25 mouse cellular contexts compared by ENCODE assay signal in the genomic region with DNA sequence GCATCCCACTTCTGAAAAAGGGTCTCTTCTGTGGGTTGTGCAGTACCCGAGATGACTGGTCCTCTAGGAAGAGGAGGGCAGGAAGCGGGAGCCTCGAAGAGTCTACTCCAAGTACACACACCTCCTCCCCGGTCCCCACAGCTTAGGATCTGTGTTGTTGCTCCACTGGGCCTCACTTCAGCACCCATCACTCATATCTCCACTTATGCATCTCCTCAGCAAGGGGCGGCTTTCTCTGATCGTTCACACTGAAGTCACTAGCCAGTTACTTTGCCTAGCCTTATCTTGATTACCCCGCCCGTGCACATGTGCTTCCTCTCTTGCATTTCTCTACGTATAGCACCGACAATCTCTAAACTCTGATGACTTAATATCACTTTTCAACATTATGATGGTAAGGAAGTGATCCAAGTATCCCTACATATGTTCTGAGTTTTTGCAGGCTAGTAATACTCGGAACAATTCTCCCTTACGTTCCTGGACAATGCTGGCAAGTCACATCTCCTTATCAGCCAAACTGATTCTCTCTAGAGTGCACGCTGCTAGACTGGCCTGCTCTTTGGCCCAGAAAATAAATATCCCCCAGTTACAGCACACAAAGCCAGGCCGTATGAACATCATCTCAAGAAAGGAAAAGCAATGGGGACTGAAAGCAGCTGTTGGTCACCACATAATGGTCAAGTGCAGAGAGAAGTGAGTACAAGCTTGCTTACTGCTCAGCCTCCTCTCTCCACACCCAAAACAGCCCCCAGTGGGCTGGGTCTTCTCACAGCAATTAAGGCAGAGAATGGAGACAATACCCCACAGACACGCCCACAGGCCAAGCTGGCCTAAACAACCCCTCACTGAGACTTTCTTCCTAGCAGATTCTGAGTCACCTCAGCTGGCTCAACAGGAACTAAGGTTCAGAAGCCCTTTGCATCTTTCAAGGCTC. TPM values are rescaled to one million over a fixed set of nuclear protein-coding genes. Genes with fewer than 3 reads are reported as not detected.
A peak's percentile ranks its signal among the peaks of the same experiment; 100 is the strongest.
DNase-seq lines count a peak whose midpoint lies in the region; ATAC-seq and TF ChIP-seq lines count a peak whose summit lies in the region.
"Had no signal": no experiment of that assay in that cellular context is flagged by ENCODE, and none has a peak within 500 bp of the region (broad histone marks: within the 10 kb centered on the region; RNA-seq: fewer than 3 reads in every experiment).

No protein-coding gene starts in this region.

- no peak for ATAC-seq in heart, embryonic 15.5 days (replicated peaks; ENCODE audit: insufficient number of reproducible peaks, insufficient read depth, low FRiP score, low read depth)
- ATAC-seq in liver, embryonic 11.5 days (replicated peaks; ENCODE audit: low FRiP score) = peak; percentile 77
- no peak for ATAC-seq in liver, postnatal 0 days
- peak; percentile 47 for ATAC-seq in common myeloid progenitor, adult 5-6 weeks (replicated peaks; ENCODE audit: low read depth, poor library complexity, severe bottlenecking)
- ATAC-seq: forebrain, postnatal 0 days; inflammation-experienced regulatory T-cells, adult 6 months; midbrain, embryonic 16.5 days had no signal

- no peak for TF ChIP-seq EP300 in liver, postnatal 0 days (IDR thresholded peaks at IDR 0.05; ENCODE audit: low read depth)

- no peak overlapping the region for H3K4me3 ChIP-seq in heart, embryonic 15.5 days
- no peak overlapping the region for H3K4me3 ChIP-seq in liver, embryonic 11.5 days (ENCODE audit: low read depth, low read length)
- H3K4me3 ChIP-seq in liver, postnatal 0 days (ENCODE audit: low read depth, low read length) = no peak overlapping the region
- H3K4me3 ChIP-seq: erythroblast, embryonic 14.5 days; heart, embryonic 13.5 days had no signal

- peaks cover 9% of the 10 kb centered on the region for H3K4me1 ChIP-seq in heart, embryonic 15.5 days (replicated peaks)
- 0 out of 2 replicates have a peak, but pooled peaks cover 3% of the 10 kb centered on the region for H3K4me1 ChIP-seq in liver, embryonic 11.5 days (replicated peaks; ENCODE audit: control insufficient read depth, insufficient read depth, low read length)
- no peaks in the 10 kb centered on the region for H3K4me1 ChIP-seq in liver, postnatal 0 days (ENCODE audit: insufficient read depth)

- no peak for DNase-seq in heart, adult 9 months (ENCODE audit: low spot score in 2 of 2)
- no peak for DNase-seq in liver, embryonic 11.5 days (ENCODE audit: low spot score)
- DNase-seq in liver, postnatal 0 days = no peak
- peak; percentile 74 for DNase-seq in ES-CJ7 (ENCODE audit: low read depth, low spot score)
- no peak for DNase-seq in embryo, embryonic 10.5 days (ENCODE audit: low spot score)
- DNase-seq in right cerebral cortex, postnatal 10 days (ENCODE audit: low spot score in 2 of 2) = no peak
- DNase-seq: adrenal gland, postnatal 25 days; B cell, adult 2 months; cerebellum, adult 9-10 months; embryo, embryonic 11 days; forebrain, postnatal 0 days; left cerebral cortex, postnatal 4 days; lung, postnatal 4 days; right cerebral cortex, postnatal 4 days; thymus, adult 2 months had no signal

- H3K36me3 ChIP-seq in heart, embryonic 15.5 days = no peaks in the 10 kb centered on the region
- no peaks in the 10 kb centered on the region for H3K36me3 ChIP-seq in liver, embryonic 11.5 days (ENCODE audit: control insufficient read depth, insufficient read depth, low read length)
- no peaks in the 10 kb centered on the region for H3K36me3 ChIP-seq in liver, postnatal 0 days (replicated peaks; ENCODE audit: insufficient read depth, low read length)
- H3K36me3 ChIP-seq: heart, embryonic 13.5 days had no signal

- TF ChIP-seq CTCF in liver, postnatal 0 days (IDR thresholded peaks at IDR 0.05; ENCODE audit: low read depth) = no peak

- no peak overlapping the region for H3K9ac ChIP-seq in heart, embryonic 15.5 days
- no peak overlapping the region for H3K9ac ChIP-seq in liver, embryonic 11.5 days (ENCODE audit: low read depth, low read length)
- no peak overlapping the region for H3K9ac ChIP-seq in liver, postnatal 0 days (replicated peaks)
- H3K9ac ChIP-seq: forebrain, postnatal 0 days; heart, embryonic 13.5 days had no signal

- H3K27ac ChIP-seq in heart, embryonic 15.5 days = 0 out of 2 replicates have a peak overlapping the region, but pooled peaks have one; percentile 31
- H3K27ac ChIP-seq in liver, embryonic 11.5 days (ENCODE audit: low read depth, low read length) = no peak overlapping the region
- no peak overlapping the region for H3K27ac ChIP-seq in liver, postnatal 0 days (ENCODE audit: low read depth)
- H3K27ac ChIP-seq: heart, embryonic 13.5 days had no signal

- no peaks in the 10 kb centered on the region for H3K9me3 ChIP-seq in heart, embryonic 15.5 days (replicated peaks)
- no peaks in the 10 kb centered on the region for H3K9me3 ChIP-seq in liver, embryonic 11.5 days (ENCODE audit: control insufficient read depth, low read length)
- no peaks in the 10 kb centered on the region; the same call in 1 of the 2 replicates for H3K9me3 ChIP-seq in liver, postnatal 0 days (ENCODE audit: low read length)
- H3K9me3 ChIP-seq: heart, embryonic 13.5 days had no signal

- no peaks in the 10 kb centered on the region for H3K27me3 ChIP-seq in heart, embryonic 15.5 days
- H3K27me3 ChIP-seq in liver, embryonic 11.5 days (replicated peaks; ENCODE audit: control insufficient read depth, insufficient read depth, low read length) = no peaks in the 10 kb centered on the region
- H3K27me3 ChIP-seq in liver, postnatal 0 days (ENCODE audit: insufficient read depth, low read length) = no peaks in the 10 kb centered on the region
- H3K27me3 ChIP-seq: heart, embryonic 13.5 days had no signal

- WGBS in heart, embryonic 15.5 days = 39% methylated on average over 15 of the region's 15 CpGs
- WGBS in liver, embryonic 11.5 days = 55% methylated on average over 15 of the region's 15 CpGs
- WGBS in liver, postnatal 0 days (ENCODE audit: insufficient replicate concordance) = 48% methylated on average over 15 of the region's 15 CpGs

- no peak overlapping the region for H3K4me2 ChIP-seq in heart, embryonic 15.5 days
- no peak overlapping the region for H3K4me2 ChIP-seq in liver, embryonic 11.5 days
- H3K4me2 ChIP-seq in liver, postnatal 0 days (ENCODE audit: low read depth, low read length) = no peak overlapping the region
- H3K4me2 ChIP-seq: heart, embryonic 13.5 days had no signal

RNA-seq across cellular contexts. Expression of a gene that starts 56.8 kb away (rescaled TPM):
- 12.5 and 13.1 TPM in 2 replicates for polyA plus RNA-seq in heart, embryonic 15.5 days (2015; fragmentation: Nextera tagmentation; extraction: Ambion mirVana)
- not detected in 2 replicates for polyA plus RNA-seq in liver, embryonic 11.5 days (2014; fragmentation: Nextera tagmentation; extraction: Ambion mirVana)
- polyA plus RNA-seq in liver, postnatal 0 days (2015; fragmentation: Nextera tagmentation; extraction: Ambion mirVana) = not detected in 2 replicates
- not detected in 2 replicates for total RNA-seq in common myeloid progenitor, adult 5-6 weeks (2017)
- polyA plus RNA-seq: erythroblast, embryonic 14.5 days; hindbrain, embryonic 11.5 days; inflammation-experienced regulatory T-cells, adult 6 months had no signal

RNA-seq across cellular contexts. Expression of a gene that starts 58.2 kb away (rescaled TPM):
- polyA plus RNA-seq in heart, embryonic 15.5 days (2015; fragmentation: Nextera tagmentation; extraction: Ambion mirVana) = 0.39 TPM in 1 of 2 replicates, not detected in the other
- polyA plus RNA-seq in liver, embryonic 11.5 days (2014; fragmentation: Nextera tagmentation; extraction: Ambion mirVana) = 0.12 TPM in 1 of 2 replicates, not detected in the other
- polyA plus RNA-seq in liver, postnatal 0 days (2015; fragmentation: Nextera tagmentation; extraction: Ambion mirVana) = not detected in 2 replicates
- total RNA-seq in common myeloid progenitor, adult 5-6 weeks (2017) = not detected in 2 replicates
- total RNA-seq: adrenal gland, postnatal 25 days; forebrain, postnatal 0 days; gastrocnemius, adult 8-10 months; left cerebral cortex, postnatal 4 days had no signal
- polyA plus RNA-seq: erythroblast, embryonic 14.5 days; forebrain, postnatal 0 days; heart, embryonic 13.5 days; hindbrain, embryonic 11.5 days; inflammation-experienced regulatory T-cells, adult 6 months; large intestine, adult 2 months; midbrain, embryonic 16.5 days; neural tube, embryonic 11.5 days had no signal

Comparison
In these comparisons a context has a peak if more than half of its experiments do, and no peak if none do; other contexts are left out.
1. ATAC-seq: peak in liver, embryonic 11.5 days (single experiment) and common myeloid progenitor, adult 5-6 weeks (single experiment); none in heart, embryonic 15.5 days (single experiment) and liver, postnatal 0 days (single experiment).
2. RNA of a gene that starts 56.8 kb away (polyA plus RNA-seq): 12.5 to 13.1 TPM in heart, embryonic 15.5 days; not detected in liver, embryonic 11.5 days and not detected in liver, postnatal 0 days; every median in the first group is over 10 times any median in the second.